Mouse (Mus musculus) embryo, embryonic 10 days (tissue): ENCODE data around the gene Zfp36l3.
"Not testable (repeated sequence)": the region's sequence is repeated elsewhere in the genome, so short reads cannot be mapped to it uniquely, and the experiment has no call there.

Source experiments
- DNase-seq: peaks from one replicate; pipeline ENCODE4 v3.0.0-alpha.2; 2015; ENCODE audit warnings: low spot score

The Zfp36l3 gene

DNA sequence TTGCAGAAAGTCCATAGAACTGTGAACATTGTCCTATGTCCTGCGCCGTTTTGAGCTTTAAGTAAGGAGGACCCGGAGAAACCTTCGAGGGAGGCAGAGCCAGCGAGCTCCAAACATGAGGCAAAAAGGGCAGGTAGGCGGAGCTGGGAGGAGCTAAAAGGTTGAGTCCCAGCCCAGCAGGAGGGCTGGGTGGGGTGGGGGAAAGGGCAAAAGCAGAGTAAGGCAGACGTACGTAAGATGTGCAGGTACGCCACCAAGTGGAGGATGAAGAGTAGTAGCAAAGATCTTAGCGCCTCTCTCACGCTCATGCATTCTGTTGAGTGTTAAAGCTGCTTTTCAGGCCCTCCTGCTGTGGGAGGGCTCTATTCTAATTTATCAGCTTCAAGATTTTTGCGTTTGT lies at the start of gene Zfp36l3:
Gene Zfp36l3 (minus strand): TSS at position 119 of the 400 bp plus-strand sequence.
- no peak for DNase-seq

DNA sequence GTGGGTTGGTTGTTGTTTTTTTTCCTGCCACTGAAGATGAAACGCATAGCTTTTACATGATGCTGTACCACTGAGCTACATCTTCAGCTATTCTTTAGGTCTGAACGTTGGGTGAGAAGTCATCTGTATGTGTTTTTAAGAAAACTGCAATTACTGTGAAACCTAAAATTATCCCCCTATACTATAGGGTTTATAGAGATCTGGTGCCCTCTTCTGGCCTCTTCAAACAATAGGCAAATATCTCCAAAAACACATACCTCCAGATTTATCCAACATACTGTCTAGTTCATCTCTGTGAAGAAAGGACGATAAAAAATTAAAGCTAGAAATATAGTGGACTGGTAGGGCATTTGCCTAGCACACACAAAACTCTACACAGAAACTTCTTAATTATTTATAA lies 22.9 kb upstream of the Zfp36l3 start:
- peak; percentile 32 for DNase-seq

DNA sequence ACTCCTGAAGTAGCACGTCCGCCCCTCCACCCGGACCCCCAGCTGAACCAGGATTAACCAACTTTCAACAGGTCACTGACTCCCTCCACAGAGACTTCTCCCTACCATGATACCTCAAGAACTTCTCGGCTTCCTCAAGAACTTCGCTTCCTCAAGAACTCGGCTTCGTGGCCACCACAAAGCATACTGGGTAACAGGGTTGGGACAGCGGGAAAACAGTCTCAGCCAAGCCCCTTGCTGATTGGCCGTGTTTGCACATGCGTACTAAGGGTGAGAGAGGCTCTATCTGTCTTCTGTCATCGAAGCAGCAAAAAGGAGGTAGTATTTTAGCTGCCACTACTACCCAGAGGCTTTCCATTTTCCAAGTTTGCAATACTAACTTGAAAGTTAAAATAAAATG lies 21.3 kb upstream of the Zfp36l3 start, which contains the start of gene Xlr:
Gene Xlr (minus strand): TSS at position 188 of the 400 bp plus-strand sequence.
- not testable (repeated sequence) for DNase-seq

DNA sequence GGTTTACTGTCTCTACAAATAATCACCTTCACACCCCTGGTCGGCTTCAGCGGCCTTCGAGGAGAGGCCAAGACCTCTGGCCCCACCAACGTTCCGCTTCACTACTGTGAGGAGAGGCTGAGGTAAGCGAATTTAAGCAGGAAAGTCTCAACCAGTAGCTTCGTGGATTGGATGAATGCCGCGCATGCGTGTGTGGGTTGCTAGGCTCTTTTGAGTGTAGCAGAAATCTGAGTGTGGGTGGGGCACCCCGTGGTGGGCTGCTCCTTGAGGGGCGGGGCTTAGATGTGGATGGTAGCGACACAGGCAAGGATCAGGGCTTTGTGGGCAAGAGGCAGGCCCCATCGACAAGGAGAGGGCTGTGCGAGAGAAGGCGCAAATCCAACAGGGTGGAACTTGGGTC lies 18.5 kb downstream of the Zfp36l3 start, which contains the start of gene 1700013H16Rik:
Gene 1700013H16Rik (minus strand): TSS at position 96 of the 400 bp plus-strand sequence.
- DNase-seq, result no peak

DNA sequence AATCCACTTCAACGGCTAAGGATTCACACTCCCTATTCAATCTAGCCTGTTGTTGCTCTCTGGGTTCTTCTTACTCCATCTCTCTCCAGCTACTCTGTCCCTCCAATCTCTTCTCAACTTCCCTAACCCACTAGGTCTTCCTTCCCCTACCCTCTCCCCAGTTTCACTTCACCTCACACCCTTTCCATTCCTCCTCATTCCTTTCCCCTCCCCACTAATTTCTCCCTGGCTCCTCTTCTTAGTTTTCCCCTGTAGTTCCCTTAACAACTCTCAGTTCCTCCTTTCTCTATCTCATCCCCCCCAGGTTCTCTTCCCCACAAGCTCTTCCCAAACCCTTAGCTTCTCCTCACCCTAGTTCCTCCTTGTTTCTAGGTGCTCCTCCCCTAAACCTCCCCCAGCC lies 23.3 kb downstream of the Zfp36l3 start:
- DNase-seq, result no peak

DNA sequence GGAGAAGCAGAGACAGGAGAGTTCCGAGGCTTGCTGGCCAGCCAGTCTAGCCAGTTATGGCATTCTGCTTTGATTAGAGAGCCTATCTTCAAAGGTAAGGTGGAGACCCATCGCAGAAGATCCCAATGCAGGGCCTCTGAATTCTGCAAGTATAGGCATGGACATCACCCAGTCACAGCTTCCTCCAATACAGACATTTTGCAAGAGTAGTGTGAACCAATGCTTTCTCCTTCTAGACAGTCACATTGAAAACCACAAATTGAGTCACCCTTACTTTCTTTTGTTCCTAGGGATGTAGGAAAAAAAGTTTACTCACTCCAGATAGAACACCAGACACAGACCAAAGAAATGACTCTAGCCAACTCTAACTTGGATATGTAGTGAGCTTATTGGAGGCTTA lies 47.2 kb downstream of the Zfp36l3 start:
- no peak for DNase-seq

DNA sequence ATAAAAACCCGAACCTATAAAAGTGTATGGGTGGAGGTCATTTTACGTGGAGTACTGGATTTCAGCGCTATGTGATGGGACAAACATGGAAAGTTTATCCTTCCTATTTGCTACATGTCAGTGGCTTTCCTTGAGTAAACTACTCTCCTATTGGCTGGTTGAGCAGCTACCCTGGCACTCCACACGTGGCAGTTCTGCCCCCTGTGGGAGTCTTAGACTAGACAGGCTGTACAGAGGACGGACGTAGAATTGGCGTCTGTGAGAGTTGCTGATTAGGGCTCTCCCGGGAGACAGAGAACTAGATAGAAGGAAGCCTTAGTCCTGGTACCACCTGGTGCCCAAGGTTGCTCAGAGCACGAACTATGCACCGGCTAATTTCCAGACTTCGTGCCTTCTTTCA lies 51.6 kb downstream of the Zfp36l3 start, which contains the start of gene 4930502E18Rik:
Gene 4930502E18Rik (plus strand): TSS at position 231 of the 400 bp plus-strand sequence.
- no peak for DNase-seq
